Mouse (Mus musculus) lung, postnatal 0 days (tissue): ENCODE results near the gene Kat6b.

Experiments used
- CTCF ChIP-seq: IDR thresholded peaks from 2 replicates; pipeline ENCODE4 v1.5.1; 2016; ENCODE audit warnings: antibody characterized with exemption, mild to moderate bottlenecking
- EP300 ChIP-seq: IDR thresholded peaks from 2 replicates; pipeline ENCODE4 v1.6.1; 2016; ENCODE audit warnings: antibody characterized with exemption, mild to moderate bottlenecking, control low read depth

DNA sequence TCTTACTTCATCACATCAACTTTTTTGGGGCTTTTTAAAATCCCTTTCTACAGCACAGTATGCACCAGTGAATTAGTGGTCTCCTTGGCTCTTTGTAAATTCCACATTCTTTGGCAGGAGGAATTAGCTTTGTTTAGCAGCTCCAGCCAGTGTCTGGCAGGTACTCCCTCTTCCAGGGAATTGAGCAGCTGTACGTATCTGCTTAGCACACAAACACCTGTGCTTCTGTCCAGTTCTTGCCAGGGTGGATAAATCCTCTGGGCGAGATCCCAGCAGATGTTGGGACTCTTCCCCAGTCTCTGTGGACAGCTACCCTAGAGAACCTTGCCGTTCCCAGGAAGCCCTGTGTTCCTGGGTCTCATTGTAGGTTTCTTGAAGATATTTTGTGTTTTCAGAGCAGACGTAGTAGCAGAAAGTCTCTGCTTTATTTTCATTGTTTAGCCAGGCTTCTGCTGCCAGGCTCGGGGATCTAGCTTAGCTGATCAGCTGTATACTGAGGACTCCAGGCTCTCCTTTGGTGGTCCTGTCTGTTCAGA is 150.5 kb downstream of the Kat6b start:
- TF ChIP-seq CTCF = no peak
- TF ChIP-seq EP300 = no peak
